Mouse (Mus musculus) midbrain, embryonic 15.5 days (tissue): ENCODE results near the gene Hapln4. TPM values are rescaled to one million over a fixed set of nuclear protein-coding genes. Genes with fewer than 3 reads are reported as not detected.
"Not testable (repeated sequence)": the region's sequence is repeated elsewhere in the genome, so short reads cannot be mapped to it uniquely, and the experiment has no call there.

Experiments
- ATAC-seq: fragments of 200-750 bp; cut with Nextera tagmentation; replicated peaks from 2 replicates; pipeline ENCODE4 v1.8.0; 2017; ENCODE audit warnings: moderate TSS enrichment
- H3K27ac ChIP-seq: fragments of 300-500 bp; sonication (generic); 2 replicates; pipeline ENCODE4 v1.5.1; 2015; ENCODE audit warnings: mild to moderate bottlenecking, inconsistent platforms
- H3K27me3 ChIP-seq: fragments of 300-500 bp; sonication (generic); replicated peaks from 2 replicates; pipeline ENCODE4 v1.6.1; 2015; ENCODE audit warnings: inconsistent platforms
- H3K36me3 ChIP-seq: fragments of 300-500 bp; sonication (generic); replicated peaks from 2 replicates; pipeline ENCODE4 v1.6.1; 2015; ENCODE audit warnings: inconsistent platforms
- H3K4me1 ChIP-seq: fragments of 300-500 bp; sonication (generic); 2 replicates; pipeline ENCODE4 v1.6.1; 2015; ENCODE audit warnings: inconsistent platforms
- H3K4me2 ChIP-seq: fragments of 300-500 bp; sonication (generic); 2 replicates; pipeline ENCODE4 v1.6.1; 2015; ENCODE audit warnings: inconsistent platforms, mild to moderate bottlenecking, moderate library complexity
- H3K4me3 ChIP-seq: fragments of 300-500 bp; sonication (generic); 2 replicates; pipeline ENCODE4 v1.5.1; 2015; ENCODE audit warnings: mild to moderate bottlenecking, inconsistent platforms
- H3K9ac ChIP-seq: fragments of 300-500 bp; sonication (generic); 2 replicates; pipeline ENCODE4 v1.6.1; 2015; ENCODE audit warnings: mild to moderate bottlenecking, inconsistent platforms
- H3K9me3 ChIP-seq: fragments of 300-500 bp; sonication (generic); 2 replicates; pipeline ENCODE4 v1.6.1; 2016; ENCODE audit warnings: inconsistent platforms
- WGBS: fragments of 180-500 bp; shearing (Covaris S2); methylation state at CpG from one replicate; pipeline ENCODE4 v1.1.7; 2015; ENCODE audit warnings: mixed read lengths; 5-methylcytosine and 5-hydroxymethylcytosine counted together
- polyA plus RNA-seq: library from polyadenylated mRNA; unstranded; fragments of >200 nt; fragmentation: Nextera tagmentation; extraction: Ambion mirVana; gene quantifications from 2 replicates; pipeline ENCODE4 v1.2.1, GENCODE M21; 2015

Gene Hapln4
- 0.93 and 1.4 TPM in 2 replicates for polyA plus RNA-seq

DNA sequence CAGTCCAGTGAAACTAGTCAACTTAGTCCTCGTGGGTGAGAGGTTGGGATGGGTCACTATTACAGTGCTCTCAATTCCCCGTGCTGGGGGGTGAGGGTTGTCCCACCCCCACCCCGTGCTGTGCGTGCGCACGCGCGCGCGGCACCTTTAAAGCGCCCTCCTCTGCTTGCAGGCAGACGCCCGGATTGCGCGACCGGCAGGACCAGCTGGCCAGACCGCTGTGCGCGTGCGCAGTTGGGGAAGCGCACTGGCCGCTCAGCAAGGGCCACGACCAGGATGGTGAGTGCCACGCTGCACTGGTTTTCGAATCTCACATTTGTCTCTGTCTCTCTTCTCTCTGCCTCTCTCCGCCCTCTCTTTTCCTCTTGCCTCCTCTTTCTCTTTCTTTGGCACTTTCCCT is at the start of gene Hapln4:
Hapln4 (plus strand) TSS at position 173 of the 400 bp plus-strand sequence.
- Histone ChIP-seq H3K9ac (peak within 1 kb of the TSS; percentile 12; the same call in 1 of the 2 replicates), H3K27me3 (peaks cover 66% of the 10 kb centered on the region), H3K4me3 (peak within 1 kb of the TSS; percentile 38), H3K36me3 (no peaks in the 10 kb centered on the region), H3K9me3 (no peaks in the 10 kb centered on the region), H3K27ac (no peak within 1 kb of the TSS), H3K4me1 (peaks cover 31% of the 10 kb centered on the region), H3K4me2 (peak within 1 kb of the TSS; percentile 78)
- ATAC-seq, result no peak
- WGBS, result under 1% methylated on average over 26 of the region's 26 CpGs

DNA sequence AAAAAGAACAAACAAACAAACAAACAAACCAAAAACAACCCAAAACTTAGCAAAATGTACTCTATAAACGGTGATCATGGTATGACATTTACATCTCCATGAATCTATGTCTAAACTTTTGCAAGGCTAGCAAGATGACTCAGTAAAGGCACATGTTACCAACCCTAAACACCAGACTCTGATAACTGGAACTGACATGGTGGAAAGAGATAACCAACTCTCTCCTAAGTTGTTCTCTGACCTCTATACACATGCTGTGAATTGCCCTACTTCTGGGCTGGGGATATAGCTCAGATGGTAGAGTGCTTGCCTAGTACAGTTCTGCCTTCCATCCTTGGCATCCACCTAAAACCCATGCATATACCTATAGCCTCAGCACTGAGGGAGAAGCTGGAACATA is 45.3 kb upstream of the Hapln4 start:
- no peak overlapping the region for H3K27ac ChIP-seq
- no peak overlapping the region for H3K4me3 ChIP-seq
- no peak overlapping the region for H3K4me2 ChIP-seq
- H3K4me1 ChIP-seq, result peaks cover 24% of the 10 kb centered on the region
- WGBS, result 83% methylated on average over 1 of the region's 1 CpGs
- H3K36me3 ChIP-seq, result peaks cover 3% of the 10 kb centered on the region; the same call in 1 of the 2 replicates
- ATAC-seq, result no peak
- no peaks in the 10 kb centered on the region for H3K27me3 ChIP-seq
- H3K9me3 ChIP-seq, result no peaks in the 10 kb centered on the region
- H3K9ac ChIP-seq, result no peak overlapping the region

DNA sequence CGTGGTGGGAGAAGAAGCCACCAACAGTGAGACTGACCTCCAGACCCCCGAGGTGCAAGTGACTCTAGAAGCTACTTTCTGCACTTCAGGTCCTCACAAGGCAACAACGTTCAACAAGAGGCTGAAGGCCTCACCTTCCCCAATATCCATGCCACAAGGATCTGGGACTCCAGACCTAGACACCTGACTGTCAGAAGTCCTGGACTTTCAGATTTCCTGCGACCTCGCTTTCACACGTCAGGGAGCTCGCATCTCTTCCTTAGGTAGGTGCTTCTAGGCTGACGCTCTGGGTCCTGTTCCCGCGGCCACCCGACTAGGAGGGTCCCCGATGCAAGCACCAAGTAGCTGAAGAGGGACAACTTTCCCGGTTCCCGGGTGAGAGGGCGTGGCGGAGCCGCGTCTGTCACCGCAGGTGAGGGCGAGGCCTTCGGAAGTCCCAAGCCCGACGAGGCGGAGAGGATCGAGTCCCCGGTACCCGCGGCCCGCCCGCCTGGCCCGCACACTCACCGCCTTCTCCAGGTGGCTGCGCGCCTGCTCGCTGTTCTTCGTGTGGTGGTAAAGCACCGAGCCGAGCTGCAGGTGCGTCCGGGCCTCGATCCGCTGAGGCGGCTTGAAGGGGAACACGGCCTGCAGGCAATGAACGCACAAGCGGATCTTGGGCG is 41.2 kb upstream of the Hapln4 start:
- peak; percentile 2; the same call in 1 of the 2 replicates for ATAC-seq

DNA sequence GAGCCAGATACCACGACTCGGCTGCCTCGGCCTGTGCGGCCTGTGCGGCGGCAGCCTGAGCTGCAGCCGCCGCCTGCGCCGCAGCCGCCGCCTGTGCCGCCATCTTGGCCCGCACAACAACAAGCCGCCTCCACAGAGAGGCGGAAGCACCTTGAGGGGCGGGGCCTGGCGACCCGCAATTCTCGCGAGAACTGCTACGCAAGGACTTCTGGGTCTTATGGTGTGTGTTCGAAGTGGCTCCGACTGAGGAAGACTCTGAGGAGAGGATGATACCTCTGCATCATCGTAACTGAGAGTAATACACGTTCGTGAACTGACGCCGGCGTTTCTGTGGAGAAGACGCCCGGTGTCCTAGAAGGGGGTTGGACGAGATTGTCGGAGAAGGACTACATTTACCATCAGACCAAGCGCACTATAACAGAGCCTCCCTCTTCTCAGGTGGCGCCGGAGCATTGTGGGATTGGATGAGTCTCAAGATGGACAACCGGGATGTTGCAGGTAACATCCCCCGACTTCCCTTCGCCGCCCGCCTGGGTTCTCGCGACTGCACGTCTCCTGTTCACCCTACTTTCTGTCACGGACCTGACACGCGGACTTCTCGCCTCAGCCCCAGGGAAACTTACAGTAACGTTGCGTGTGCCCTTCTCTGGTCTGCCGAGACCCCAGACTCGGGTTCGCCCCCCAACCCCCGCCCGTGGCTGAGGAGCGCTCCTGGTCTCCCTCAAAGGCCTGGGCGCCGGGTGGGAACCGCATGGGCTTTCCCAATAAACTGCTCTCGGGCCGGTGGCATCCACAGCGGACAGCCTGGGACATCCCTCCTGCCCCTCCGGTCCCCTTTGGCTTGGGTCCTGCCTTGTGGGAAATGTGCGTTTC is 40.4 kb upstream of the Hapln4 start, which contains the start of the genes Mau2 and Sugp1:
Mau2 (minus strand) TSS at position 152 of the 873 bp plus-strand sequence.
Sugp1 (plus strand) TSS at position 231 of the 873 bp plus-strand sequence.
- H3K27me3 ChIP-seq, result no peaks in the 10 kb centered on the region
- ATAC-seq, result peak; percentile 98
- WGBS, result under 1% methylated on average over 65 of the region's 65 CpGs

More for the DNA sequence above, 41.2 kb upstream of the Hapln4 start:
- peak overlapping the region; percentile 78 for H3K4me2 ChIP-seq
- peak overlapping the region; percentile 85 for H3K4me3 ChIP-seq
- H3K27ac ChIP-seq, result peak overlapping the region; percentile 89
- H3K36me3 ChIP-seq, result peaks cover 3% of the 10 kb centered on the region; the same call in 1 of the 2 replicates
- under 1% methylated on average over 47 of the region's 47 CpGs for WGBS
- peak overlapping the region; percentile 94 for H3K9ac ChIP-seq
- H3K4me1 ChIP-seq, result peaks cover 39% of the 10 kb centered on the region
- H3K27me3 ChIP-seq, result no peaks in the 10 kb centered on the region
- no peaks in the 10 kb centered on the region for H3K9me3 ChIP-seq

DNA sequence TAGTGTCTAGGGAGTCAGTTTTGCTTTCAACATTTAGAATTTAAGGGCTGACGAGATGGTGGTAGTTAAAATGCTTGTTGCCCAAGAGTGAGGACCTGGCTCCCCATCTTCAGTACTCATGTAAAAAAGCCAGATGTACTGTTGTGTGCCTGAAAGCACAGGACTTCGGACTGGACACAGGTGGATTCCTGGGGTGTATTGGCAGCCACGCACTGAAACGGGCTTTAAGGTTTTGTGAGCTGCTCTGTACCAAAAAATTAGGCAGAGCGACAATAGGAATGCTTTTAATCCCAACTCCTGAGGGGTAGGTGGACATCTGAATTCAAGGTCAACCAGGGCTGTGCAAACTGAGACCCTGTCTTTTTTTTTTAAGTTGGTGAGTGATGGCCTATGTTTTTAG is 39.3 kb upstream of the Hapln4 start:
- peak overlapping the region; percentile 78 for H3K4me2 ChIP-seq

More for the DNA sequence above, 40.4 kb upstream of the Hapln4 start, which contains the start of the genes Mau2 and Sugp1:
- Histone ChIP-seq H3K9ac (peak within 1 kb of the TSS; percentile 94), H3K36me3 (peaks cover 3% of the 10 kb centered on the region; the same call in 1 of the 2 replicates), H3K27ac (peak within 1 kb of the TSS; percentile 89), H3K4me1 (peaks cover 39% of the 10 kb centered on the region), H3K4me2 (peak within 1 kb of the TSS; percentile 78), H3K4me3 (peak within 1 kb of the TSS; percentile 85), H3K9me3 (no peaks in the 10 kb centered on the region)

DNA sequence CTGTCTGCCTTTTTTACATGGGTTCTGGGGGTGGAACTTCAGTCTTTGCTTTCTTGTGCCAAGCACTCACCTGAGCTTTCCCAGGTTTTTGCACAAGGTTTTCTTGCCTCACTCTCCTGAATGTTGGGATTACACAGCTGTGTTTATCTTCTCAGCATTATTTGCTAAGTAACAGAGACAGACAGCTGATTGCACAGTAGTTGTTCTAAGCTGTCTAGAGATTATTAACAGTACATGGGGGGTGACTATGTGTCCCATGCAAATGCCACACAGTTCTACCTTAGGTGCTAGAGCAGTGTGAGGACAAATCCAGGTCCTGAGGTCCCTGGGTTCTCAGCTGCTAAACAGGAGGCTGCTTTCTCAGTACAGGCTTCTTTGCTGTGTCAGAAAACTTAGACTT is 33.6 kb upstream of the Hapln4 start:
- Histone ChIP-seq H3K4me2 (no peak overlapping the region), H3K4me1 (peaks cover 1% of the 10 kb centered on the region), H3K27me3 (no peaks in the 10 kb centered on the region), H3K9ac (no peak overlapping the region), H3K4me3 (no peak overlapping the region), H3K27ac (no peak overlapping the region), H3K9me3 (no peaks in the 10 kb centered on the region), H3K36me3 (peaks cover 34% of the 10 kb centered on the region)
- no peak for ATAC-seq

More for the DNA sequence above, 39.3 kb upstream of the Hapln4 start:
- no peak for ATAC-seq
- Histone ChIP-seq H3K9me3 (no peaks in the 10 kb centered on the region), H3K4me1 (peaks cover 39% of the 10 kb centered on the region), H3K9ac (peak overlapping the region; percentile 94; the same call in 1 of the 2 replicates), H3K27ac (no peak overlapping the region), H3K36me3 (no peaks in the 10 kb centered on the region; the same call in 1 of the 2 replicates), H3K4me3 (peak overlapping the region; percentile 85), H3K27me3 (no peaks in the 10 kb centered on the region)
- 90% methylated on average over 5 of the region's 5 CpGs for WGBS

DNA sequence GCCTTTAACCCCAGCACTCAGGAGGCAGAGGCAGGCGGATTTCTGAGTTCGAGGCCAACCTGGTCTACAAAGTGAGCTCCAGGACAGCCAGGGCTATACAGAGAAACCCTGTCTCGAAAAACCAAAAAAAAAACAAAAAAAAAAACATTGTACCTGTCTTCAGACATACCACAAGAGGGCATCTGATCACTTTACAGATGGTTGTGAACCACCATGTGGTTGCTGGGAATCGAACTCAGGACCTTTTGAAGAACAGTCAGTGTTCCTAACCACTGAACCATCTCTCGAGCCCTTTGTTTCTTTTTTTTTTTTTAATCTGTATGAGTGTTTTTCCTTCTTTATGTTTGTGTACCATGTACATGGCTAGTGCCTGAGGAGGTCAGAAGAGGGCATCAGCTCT is 32.8 kb upstream of the Hapln4 start:
- peaks cover 38% of the 10 kb centered on the region for H3K36me3 ChIP-seq
- H3K9ac ChIP-seq, H3K9me3 ChIP-seq, H3K4me1 ChIP-seq, H3K4me2 ChIP-seq, H3K27ac ChIP-seq, ATAC-seq, H3K4me3 ChIP-seq, H3K27me3 ChIP-seq: not testable (repeated sequence)
- WGBS, result 93% methylated on average over 5 of the region's 5 CpGs

DNA sequence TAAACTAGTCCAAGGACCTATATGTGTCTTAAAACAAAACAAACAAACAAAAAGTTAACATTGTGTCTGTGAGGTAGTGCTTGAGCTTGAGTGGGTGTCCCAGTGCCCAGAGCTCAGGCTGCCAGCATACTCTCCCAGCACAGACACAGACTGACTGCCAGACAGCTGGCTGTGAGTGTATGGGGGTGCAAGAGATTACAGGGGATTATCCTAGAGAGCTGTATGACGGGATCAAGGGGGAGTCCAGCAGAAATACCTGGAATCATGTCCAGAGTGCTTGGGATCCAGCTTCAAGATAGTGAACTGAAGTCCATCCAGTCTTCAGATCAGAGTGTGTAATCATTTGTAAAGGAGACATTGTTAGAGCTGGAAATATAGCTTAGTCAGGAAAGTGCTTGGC is 25.5 kb upstream of the Hapln4 start:
- Histone ChIP-seq H3K9ac (no peak overlapping the region), H3K36me3 (peaks cover 68% of the 10 kb centered on the region), H3K27ac (no peak overlapping the region), H3K4me1 (no peaks in the 10 kb centered on the region), H3K9me3 (no peaks in the 10 kb centered on the region), H3K4me3 (no peak overlapping the region), H3K4me2 (no peak overlapping the region), H3K27me3 (no peaks in the 10 kb centered on the region)
- WGBS, result 65% methylated on average over 1 of the region's 1 CpGs
- ATAC-seq, result no peak

DNA sequence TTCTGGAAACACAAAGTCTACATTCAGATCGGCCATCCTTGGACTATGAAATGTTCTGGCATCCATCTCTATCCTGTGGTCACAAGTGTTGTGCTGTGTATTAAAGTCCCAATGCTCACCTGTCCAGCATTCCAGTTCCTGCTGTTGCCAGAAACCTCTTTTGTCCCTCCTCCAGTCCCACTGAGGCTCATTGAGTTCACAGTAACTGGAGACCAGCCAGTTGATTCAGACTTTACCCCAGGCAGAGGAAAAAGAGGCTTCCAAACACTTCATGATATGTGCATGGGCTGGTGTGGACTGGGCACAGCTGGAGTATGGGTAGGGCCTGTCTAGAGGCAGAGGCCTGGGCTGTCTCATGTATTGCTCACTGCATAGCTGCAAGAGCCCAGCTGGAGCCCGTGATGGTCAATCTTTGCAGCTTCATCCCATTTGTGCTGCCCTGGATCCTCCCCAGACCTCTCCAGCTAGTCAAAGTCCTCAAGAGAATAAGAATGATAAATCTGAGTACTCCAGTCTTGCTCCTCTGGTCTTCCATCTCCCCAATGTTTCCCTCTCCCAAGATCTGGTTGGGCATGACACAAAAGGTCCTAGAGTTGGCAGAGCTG is 11.3 kb upstream of the Hapln4 start:
- H3K36me3 ChIP-seq, result peaks cover 34% of the 10 kb centered on the region
- no peak; the same call in 1 of the 2 replicates for ATAC-seq
- H3K4me2 ChIP-seq, result no peak overlapping the region
- H3K27me3 ChIP-seq, result no peaks in the 10 kb centered on the region
- H3K27ac ChIP-seq, result no peak overlapping the region
- H3K9ac ChIP-seq, result no peak overlapping the region
- WGBS, result 88% methylated on average over 2 of the region's 2 CpGs
- H3K4me1 ChIP-seq, result no peaks in the 10 kb centered on the region
- no peak overlapping the region for H3K4me3 ChIP-seq
- no peaks in the 10 kb centered on the region for H3K9me3 ChIP-seq

DNA sequence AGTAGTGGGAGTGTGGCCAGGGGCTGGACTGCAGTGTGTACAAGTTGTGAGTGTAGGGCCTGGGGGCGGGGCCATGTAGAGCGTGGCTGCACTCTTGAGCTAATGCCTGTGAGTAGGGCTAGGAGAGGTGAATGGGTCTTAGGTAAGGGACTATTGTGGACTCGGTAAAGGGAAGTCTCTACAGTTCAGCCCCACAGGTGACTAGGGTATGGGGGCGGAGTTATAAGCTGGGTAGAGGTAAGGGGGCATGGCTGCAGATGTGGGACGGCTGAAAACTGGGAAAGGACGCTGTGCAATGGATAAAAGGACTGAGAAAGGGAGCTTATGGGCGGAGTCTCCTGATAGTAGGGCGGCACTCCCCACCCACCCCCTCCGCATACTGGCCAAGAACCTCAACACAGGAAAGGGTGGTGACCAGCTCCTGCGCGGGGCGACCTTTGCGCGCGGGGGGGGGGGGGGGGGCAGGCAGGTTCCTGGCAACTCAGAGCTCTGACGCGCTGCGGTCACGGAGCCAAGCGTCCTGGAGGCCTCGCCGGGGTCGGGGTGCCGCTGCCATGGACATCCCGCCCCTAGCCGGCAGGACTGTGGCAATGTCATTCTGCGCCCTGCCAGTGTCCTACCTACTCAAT is 10.7 kb upstream of the Hapln4 start, which contains the start of gene Tm6sf2:
Tm6sf2 (plus strand) TSS at position 484 of the 629 bp plus-strand sequence.
- Histone ChIP-seq H3K9me3 (no peaks in the 10 kb centered on the region), H3K36me3 (peaks cover 30% of the 10 kb centered on the region), H3K9ac (no peak within 1 kb of the TSS), H3K4me2 (no peak within 1 kb of the TSS), H3K27me3 (no peaks in the 10 kb centered on the region), H3K4me3 (no peak within 1 kb of the TSS), H3K27ac (no peak within 1 kb of the TSS), H3K4me1 (no peaks in the 10 kb centered on the region)
- 16% methylated on average over 21 of the region's 27 CpGs for WGBS
- ATAC-seq, result peak; percentile 54; the same call in 1 of the 2 replicates

DNA sequence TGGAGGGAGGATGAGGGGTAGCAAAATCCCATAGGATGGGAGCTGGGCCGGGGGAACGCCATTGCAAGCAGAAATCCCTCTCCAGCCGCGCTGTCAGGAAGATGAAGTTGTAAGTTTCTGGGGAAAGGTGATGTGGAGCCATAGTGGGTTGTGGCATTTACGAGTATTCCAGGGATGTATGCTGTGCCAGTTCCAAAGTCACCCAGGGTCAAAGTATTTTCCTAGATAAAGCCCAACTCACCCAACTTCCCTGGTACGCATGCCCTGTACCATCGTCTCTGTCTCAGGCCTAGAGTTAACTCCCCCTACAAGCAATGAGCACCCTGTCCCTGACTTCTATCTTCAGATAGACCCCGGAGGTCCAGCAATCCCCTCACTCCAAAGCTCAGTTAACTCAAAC is 10.1 kb upstream of the Hapln4 start:
- no peak overlapping the region for H3K4me2 ChIP-seq
- no peak for ATAC-seq
- H3K9ac ChIP-seq, result no peak overlapping the region
- H3K27ac ChIP-seq, result no peak overlapping the region
- H3K27me3 ChIP-seq, result no peaks in the 10 kb centered on the region
- H3K4me3 ChIP-seq, result no peak overlapping the region
- H3K9me3 ChIP-seq, result no peaks in the 10 kb centered on the region
- H3K4me1 ChIP-seq, result no peaks in the 10 kb centered on the region
- H3K36me3 ChIP-seq, result peaks cover 30% of the 10 kb centered on the region
- 64% methylated on average over 8 of the region's 8 CpGs for WGBS
